Mouse (Mus musculus): ENCODE measurements around the gene Nrxn3.
A peak's percentile ranks its signal among the peaks of the same experiment; 100 is the strongest.

Nrxn3 gene

GRCm38 (mm10) chr12:89513759-89514158 lies 791.1 kb downstream of the Nrxn3 start:
- DNase-seq (ENCODE audit: low spot score in 2 of 2): peak; percentile 59 to 64

GRCm38 (mm10) chr12:89516046-89516445 lies 793.4 kb downstream of the Nrxn3 start:
- DNase-seq (ENCODE audit: low spot score in 2 of 2): peak in 1 of 2 experiments; percentile 28

- DNase-seq (ENCODE audit: low spot score in 2 of 2): no peak
Measured at GRCm38 (mm10) chr12:89530679-89531350, 808.1 kb downstream of the Nrxn3 start.

- DNase-seq (ENCODE audit: low spot score in 2 of 2): peak; percentile 56 to 67
Measured at GRCm38 (mm10) chr12:89551291-89551690, 828.6 kb downstream of the Nrxn3 start.

GRCm38 (mm10) chr12:89553223-89553880 lies 830.7 kb downstream of the Nrxn3 start:
- no peak for DNase-seq (ENCODE audit: low spot score in 2 of 2)

GRCm38 (mm10) chr12:89554171-89554570 lies 831.5 kb downstream of the Nrxn3 start:
- no peak for DNase-seq (ENCODE audit: low spot score in 2 of 2)

DNA sequence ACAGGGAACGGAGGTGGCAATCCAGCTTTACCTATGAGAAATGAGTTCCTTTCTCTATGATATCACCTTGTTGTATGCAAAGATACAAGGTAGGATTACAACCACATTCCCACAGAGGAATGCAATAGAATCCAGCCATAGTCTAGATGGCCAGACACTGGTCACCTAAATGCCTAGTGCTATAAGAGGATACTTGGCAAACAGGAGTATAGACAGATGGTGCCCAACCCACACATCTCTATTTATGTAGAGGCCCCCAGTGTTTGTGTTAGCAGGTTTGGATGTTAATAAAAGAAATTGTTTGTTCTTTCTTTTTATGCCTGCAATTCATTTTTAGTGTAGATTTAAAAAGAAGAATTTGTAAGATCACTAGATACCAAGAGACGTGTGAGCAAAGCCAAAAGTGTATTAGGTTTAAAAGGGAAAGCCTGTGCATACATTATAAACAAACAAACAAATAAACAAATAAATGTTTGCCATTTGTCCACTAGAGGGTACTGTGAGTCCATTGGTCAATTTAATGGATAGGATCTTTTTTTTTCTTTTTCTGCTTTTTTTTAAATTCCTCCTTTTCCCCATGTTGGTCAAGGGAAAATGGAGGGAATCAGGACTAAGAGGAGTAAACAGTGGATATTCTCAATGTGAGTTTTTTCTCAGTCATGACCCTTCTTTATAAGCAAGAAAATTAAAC lies 832.2 kb downstream of the Nrxn3 start:
- peak in 1 of 2 experiments; percentile 41 for DNase-seq (ENCODE audit: low spot score in 2 of 2)

DNA sequence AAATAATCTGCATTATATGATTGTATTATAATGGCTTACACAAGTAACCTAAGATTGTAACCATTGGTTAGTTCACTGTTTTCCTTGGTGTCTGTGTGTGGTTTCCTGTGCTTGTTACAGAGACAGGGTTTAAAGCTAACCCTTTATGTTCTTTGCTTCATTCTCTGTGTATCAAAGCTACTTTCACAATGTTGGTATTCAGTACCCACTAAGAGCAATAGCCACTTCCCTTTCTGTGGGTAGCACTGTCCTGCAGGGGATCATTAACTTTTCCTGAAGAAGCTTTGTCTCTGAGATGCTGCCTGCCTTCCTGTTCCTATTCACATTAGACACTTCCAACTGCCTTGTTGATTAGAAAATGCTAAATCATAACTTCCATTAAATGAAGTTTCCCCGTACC lies 836.2 kb downstream of the Nrxn3 start:
- DNase-seq (ENCODE audit: low spot score in 2 of 2): no peak

DNA sequence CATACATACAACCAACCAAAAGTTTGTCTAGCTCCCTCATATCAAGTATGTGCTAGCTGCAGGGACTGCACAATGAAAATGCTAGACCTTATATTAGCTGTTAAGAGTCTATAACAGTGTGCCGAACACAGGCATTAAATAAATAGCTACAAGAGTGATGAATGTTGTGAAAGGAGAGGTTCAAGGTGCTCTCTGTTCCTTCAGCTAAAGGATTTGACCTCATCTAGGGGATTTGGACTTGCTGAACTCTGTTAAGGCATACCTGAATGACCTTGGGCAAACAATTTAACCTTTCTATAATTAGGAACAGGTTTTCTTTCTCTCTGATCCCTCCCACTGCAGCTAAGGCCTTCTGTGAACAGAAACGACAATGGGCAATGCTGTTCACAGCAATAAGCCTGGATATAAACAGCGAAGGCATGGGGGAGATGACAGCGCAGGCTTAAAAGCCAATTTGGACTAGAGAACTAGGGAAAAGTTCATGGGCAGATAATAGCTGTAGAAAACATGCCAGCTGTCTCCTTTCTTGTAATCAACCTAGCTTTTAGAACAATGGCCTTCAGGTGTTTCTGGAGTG lies 839.4 kb downstream of the Nrxn3 start:
- DNase-seq (ENCODE audit: low spot score in 2 of 2): no peak

DNA sequence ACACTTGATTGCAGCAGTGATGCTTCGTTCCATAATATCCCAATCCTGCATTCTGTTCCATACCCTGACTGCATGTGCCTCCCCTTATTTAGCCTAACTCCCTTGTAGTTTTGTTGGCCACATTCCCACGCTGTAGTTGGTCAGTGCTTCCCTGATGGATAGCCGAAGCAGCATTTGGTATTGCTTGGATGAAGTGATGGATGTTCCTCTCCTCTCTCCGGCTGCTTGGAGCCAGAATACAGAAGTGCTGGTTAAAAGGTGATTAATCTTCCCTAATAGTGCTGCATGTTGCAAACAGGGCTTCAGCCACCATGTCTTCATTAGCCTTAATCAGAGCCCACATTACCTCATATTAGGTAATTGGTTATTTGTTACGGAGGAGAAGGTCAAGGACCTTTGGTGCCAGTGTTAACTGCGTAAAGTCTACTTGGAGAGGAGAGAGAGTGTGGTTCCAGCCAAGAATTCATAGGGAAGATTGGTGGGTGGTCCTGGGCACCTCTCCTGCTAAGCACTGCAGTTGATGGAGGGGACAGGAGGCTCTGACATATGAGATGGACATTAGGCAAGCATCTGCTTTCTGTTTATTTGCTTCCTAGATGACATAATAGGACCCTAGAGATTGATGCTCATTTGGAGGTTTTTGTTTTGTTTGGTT lies 846.2 kb downstream of the Nrxn3 start:
- DNase-seq (ENCODE audit: low spot score in 2 of 2): no peak

- DNase-seq (ENCODE audit: low spot score in 2 of 2): no peak
Measured at GRCm38 (mm10) chr12:89592459-89592858, 869.8 kb downstream of the Nrxn3 start.

DNA sequence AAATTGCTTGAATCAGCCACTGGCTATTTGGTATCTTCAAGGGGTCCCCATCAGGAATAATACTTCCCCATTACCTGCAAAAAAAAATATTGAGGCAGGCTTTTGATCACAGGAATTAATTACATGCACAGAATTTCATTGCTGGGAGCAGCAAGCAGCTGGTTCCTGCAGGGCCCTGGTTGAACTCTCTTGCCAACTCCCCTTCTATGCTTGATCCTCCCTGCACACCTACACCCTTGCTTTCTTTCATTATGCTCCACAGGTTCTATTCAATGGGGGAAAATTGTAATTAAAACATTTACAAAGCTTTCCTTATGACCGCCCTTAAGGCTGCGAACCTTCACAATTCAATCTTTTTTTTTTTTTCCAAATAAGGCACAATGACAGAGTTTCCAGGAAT lies 891.0 kb downstream of the Nrxn3 start:
- no peak for DNase-seq (ENCODE audit: low spot score in 2 of 2)

GRCm38 (mm10) chr12:89625746-89626145 lies 903.1 kb downstream of the Nrxn3 start:
- no peak for DNase-seq (ENCODE audit: low spot score in 2 of 2)

DNA sequence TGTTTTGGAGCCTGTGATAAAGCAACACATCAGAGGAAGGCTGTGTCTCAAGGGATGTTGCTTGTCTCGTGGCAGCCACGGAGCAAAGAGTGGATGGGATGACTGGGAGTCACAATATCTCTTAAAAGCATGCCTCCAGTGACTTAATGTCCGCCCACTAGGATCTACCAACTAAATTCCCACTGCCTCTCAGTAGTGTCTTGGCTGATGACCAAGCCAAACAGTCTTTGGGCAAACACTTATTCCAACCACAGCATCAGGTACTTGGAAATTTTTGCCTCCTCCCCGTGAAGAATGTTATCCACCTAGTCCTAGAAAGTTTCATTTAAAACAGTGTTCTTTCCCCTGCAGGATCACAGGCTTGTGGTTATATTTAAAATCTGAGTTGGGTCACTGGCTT lies 917.4 kb downstream of the Nrxn3 start:
- DNase-seq (ENCODE audit: low spot score in 2 of 2): no peak

DNA sequence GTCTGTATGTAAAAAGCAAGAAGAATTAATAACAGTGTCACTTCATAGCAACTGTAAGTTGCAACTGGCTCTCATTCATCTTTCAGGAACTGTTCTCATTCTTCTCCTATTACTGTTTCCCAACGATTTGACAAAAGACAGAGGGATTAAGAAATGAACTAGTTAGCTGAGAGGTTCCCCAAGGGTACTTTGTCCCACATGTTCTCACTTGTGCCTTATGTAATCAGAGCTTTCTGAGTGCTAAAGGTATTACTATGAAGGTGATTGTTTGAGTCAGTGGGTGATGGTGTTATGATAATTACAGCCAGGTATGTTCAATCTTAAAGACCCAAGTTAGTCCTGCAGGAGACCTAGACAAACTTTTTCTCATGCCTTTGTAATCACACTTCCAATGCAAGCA lies 918.8 kb downstream of the Nrxn3 start:
- DNase-seq (ENCODE audit: low spot score in 2 of 2): no peak

DNA sequence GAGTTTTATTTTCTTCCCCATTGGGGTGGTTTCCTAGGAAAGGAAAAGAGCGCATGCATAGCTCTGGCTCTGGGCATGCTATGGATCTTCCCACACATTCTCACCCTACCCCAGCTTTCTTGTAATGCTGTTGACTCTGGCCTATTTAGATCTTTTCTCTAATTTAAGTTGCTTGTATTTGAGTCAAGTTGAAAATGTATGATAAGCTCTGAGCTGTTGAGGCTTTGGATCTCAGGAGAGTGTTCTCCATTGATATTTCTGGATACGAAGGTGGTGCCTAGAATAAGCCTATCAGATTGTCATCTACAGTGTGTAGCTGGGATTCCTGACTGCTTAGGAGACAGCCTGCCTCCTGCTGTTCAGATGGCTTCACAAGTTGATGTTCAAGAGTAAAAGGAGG lies 930.5 kb downstream of the Nrxn3 start:
- peak in 1 of 2 experiments; percentile 27 for DNase-seq (ENCODE audit: low spot score in 2 of 2)

- no peak for DNase-seq (ENCODE audit: low spot score in 2 of 2)
Measured at GRCm38 (mm10) chr12:89661219-89661618, 938.5 kb downstream of the Nrxn3 start.

DNA sequence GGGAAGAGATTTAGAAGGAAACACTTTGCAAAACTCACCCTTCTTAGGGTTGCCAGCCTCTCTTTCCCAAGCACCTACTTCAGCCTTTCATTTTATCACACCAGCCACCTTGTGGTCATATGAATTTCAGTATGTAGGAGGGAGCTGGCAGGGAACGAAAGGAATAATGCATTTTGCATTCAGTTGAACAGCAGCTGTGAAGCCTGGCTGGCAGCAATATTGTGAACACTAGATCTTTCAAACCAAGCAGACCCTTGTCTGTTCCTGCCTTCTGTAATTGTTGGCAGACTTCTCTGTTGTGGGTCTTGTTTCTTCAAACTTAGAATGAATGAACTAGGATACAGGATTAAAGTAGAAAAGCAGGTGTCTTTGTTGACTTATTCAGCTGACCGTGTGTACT lies 946.2 kb downstream of the Nrxn3 start:
- DNase-seq (ENCODE audit: low spot score in 2 of 2): peak; percentile 40 to 70

GRCm38 (mm10) chr12:89672819-89673218 lies 950.1 kb downstream of the Nrxn3 start:
- no peak for DNase-seq (ENCODE audit: low spot score in 2 of 2)

GRCm38 (mm10) chr12:89685633-89686032 lies 963.0 kb downstream of the Nrxn3 start:
- DNase-seq (ENCODE audit: low spot score in 2 of 2): peak in 1 of 2 experiments; percentile 36

DNA sequence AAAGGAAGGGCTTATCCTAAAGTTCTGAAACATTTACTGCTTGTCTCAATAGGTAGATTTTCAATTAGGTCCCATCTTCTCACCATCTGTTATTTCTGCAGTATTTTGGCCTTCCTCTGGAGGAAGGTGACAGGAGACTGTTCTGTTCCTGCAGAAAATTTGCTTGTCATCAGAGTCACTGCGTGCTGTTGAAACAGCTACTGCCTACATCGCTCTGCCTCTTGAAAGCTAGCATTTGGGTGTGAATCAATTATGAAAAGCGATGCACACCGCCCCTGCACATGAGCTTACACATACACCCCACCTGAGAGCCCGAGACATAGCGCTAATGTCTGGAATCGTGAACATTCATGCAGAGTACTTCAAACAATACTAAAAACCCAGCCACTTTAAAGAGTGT lies 966.4 kb downstream of the Nrxn3 start:
- peak; percentile 29 to 36 for DNase-seq (ENCODE audit: low spot score in 2 of 2)

DNA sequence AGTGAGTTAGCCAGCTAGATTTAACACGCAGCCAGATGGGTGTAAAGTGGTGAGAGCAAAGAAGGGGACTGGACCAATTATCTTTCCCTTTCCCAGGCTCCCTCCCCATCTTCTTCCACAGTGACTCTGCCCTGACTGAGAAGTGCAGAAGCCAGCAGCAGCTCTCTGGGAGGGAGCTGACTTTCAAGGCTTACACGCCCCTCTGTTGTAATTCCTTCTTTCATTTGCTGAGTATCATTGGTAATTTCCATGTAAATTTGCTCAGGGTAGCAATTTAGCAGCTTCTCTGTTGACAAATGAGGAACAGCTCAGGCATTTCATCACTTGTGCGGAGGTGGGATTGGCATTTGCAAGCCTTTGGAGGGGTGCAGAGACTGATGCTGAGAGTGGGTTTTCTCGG lies 976.8 kb downstream of the Nrxn3 start:
- DNase-seq (ENCODE audit: low spot score in 2 of 2): peak; percentile 49 to 67
